Mouse (Mus musculus): ENCODE results near the gene Enox1. TPM values are rescaled to one million over a fixed set of nuclear protein-coding genes. Genes with fewer than 3 reads are reported as not detected.

Enox1 gene
- polyA plus RNA-seq, 1 experiment = not detected

GRCm38 (mm10) chr14:77600773-77601172, 444.2 kb downstream of the Enox1 start:
- Histone ChIP-seq H3K4me3 (ENCODE audit: insufficient read depth, low read length) (no peak overlapping the region), H3K27ac (ENCODE audit: insufficient read depth, low read depth, low read length) (peak overlapping the region; percentile 39; the same call in 1 of the 2 replicates), H3K4me1 (ENCODE audit: control insufficient read depth, insufficient read depth, low read length) (no peaks in the 10 kb centered on the region)
- no peak for TF ChIP-seq POLR2A (IDR thresholded peaks at IDR 0.05; ENCODE audit: borderline replicate concordance, low read depth, low read length)
- TF ChIP-seq CTCF (IDR thresholded peaks at IDR 0.05; ENCODE audit: low read depth, low read length) = no peak

GRCm38 (mm10) chr14:77601446-77601845, 444.9 kb downstream of the Enox1 start:
- Histone ChIP-seq H3K27ac (ENCODE audit: insufficient read depth, low read depth, low read length) (no peak overlapping the region), H3K4me3 (ENCODE audit: insufficient read depth, low read length) (no peak overlapping the region), H3K4me1 (ENCODE audit: control insufficient read depth, insufficient read depth, low read length) (no peaks in the 10 kb centered on the region)
- no peak for TF ChIP-seq POLR2A (IDR thresholded peaks at IDR 0.05; ENCODE audit: borderline replicate concordance, low read depth, low read length)
- TF ChIP-seq CTCF (IDR thresholded peaks at IDR 0.05; ENCODE audit: low read depth, low read length) = no peak

- Histone ChIP-seq H3K4me3 (ENCODE audit: insufficient read depth, low read length) (no peak overlapping the region), H3K4me1 (ENCODE audit: control insufficient read depth, insufficient read depth, low read length) (no peaks in the 10 kb centered on the region), H3K27ac (ENCODE audit: insufficient read depth, low read depth, low read length) (no peak overlapping the region)
- no peak for TF ChIP-seq POLR2A (IDR thresholded peaks at IDR 0.05; ENCODE audit: borderline replicate concordance, low read depth, low read length)
- TF ChIP-seq CTCF (IDR thresholded peaks at IDR 0.05; ENCODE audit: low read depth, low read length) = no peak
These were observed 451.7 kb downstream of the Enox1 start for GRCm38 (mm10) chr14:77608182-77608839.

DNA sequence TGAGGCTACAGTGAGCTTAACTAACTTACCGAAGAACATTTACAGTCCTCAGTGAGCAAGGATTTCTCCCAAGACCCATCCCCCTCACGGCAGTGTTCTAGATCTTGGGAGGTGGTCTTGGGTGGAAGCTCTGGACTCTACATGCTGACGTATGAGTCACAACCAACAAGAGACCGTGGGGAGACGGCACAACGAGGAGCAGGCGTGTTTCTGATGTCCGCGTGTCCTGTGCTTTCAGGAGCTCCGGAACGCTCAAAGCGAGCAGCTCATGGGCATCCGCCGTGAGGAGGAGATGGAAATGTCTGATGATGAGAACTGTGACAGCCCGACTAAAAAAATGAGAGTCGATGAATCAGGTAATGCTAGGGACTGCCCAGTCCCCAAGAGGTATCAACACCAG, 458.6 kb downstream of the Enox1 start:
- Histone ChIP-seq H3K27ac (ENCODE audit: insufficient read depth, low read depth, low read length) (no peak overlapping the region), H3K4me3 (ENCODE audit: insufficient read depth, low read length) (no peak overlapping the region), H3K4me1 (ENCODE audit: control insufficient read depth, insufficient read depth, low read length) (no peaks in the 10 kb centered on the region)
- TF ChIP-seq CTCF (IDR thresholded peaks at IDR 0.05; ENCODE audit: low read depth, low read length) (no peak), POLR2A (IDR thresholded peaks at IDR 0.05; ENCODE audit: borderline replicate concordance, low read depth, low read length) (no peak)

- TF ChIP-seq POLR2A (IDR thresholded peaks at IDR 0.05; ENCODE audit: borderline replicate concordance, low read depth, low read length) = no peak
- TF ChIP-seq CTCF (IDR thresholded peaks at IDR 0.05; ENCODE audit: low read depth, low read length) = no peak
- no peak overlapping the region for H3K27ac ChIP-seq (ENCODE audit: insufficient read depth, low read depth, low read length)
- no peaks in the 10 kb centered on the region for H3K4me1 ChIP-seq (ENCODE audit: control insufficient read depth, insufficient read depth, low read length)
- H3K4me3 ChIP-seq (ENCODE audit: insufficient read depth, low read length) = no peak overlapping the region
These were observed 460.7 kb downstream of the Enox1 start for GRCm38 (mm10) chr14:77617250-77617649.

DNA sequence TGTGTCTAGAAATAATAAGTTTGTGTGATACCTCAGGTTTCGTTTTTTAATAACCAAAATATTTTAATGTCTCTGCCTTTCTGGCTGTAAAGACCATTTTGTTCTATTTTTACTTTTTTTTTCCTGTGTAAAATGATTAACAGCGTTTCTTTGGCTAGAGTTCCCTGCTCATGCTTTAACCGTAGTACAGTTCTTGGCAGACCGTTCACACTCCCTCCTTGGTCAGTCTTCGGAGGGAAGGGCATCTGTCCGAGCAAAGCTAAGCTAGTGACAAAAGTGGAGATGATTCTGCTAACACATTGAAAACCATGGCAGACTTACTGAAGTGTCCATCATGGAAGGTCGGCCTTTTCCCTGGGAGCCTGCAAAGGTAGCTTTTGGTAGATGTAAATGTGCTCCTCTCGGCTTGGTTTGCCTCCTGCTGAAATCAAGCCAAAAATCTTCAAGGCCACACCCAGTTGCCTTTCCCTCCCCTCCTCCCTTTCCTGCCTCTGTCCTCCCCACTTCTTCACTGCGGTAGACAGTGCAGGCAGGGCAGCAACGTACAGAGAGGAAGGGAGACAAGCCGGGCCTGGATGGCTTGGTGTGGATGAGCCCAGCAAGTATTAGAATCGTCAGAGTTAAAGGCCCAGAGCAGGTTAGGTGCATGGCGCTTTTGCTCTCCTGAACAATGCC, 461.7 kb downstream of the Enox1 start:
- H3K27ac ChIP-seq (ENCODE audit: insufficient read depth, low read depth, low read length) = no peak overlapping the region

GRCm38 (mm10) chr14:77621473-77622264, 465.1 kb downstream of the Enox1 start:
- H3K4me3 ChIP-seq (ENCODE audit: insufficient read depth, low read length) = no peak overlapping the region
- H3K4me1 ChIP-seq (ENCODE audit: control insufficient read depth, insufficient read depth, low read length) = no peaks in the 10 kb centered on the region
- H3K27ac ChIP-seq (ENCODE audit: insufficient read depth, low read depth, low read length) = no peak overlapping the region
- TF ChIP-seq POLR2A (IDR thresholded peaks at IDR 0.05; ENCODE audit: borderline replicate concordance, low read depth, low read length) = no peak

More for the DNA sequence above, 461.7 kb downstream of the Enox1 start:
- no peak for TF ChIP-seq POLR2A (IDR thresholded peaks at IDR 0.05; ENCODE audit: borderline replicate concordance, low read depth, low read length)
- no peak overlapping the region for H3K4me3 ChIP-seq (ENCODE audit: insufficient read depth, low read length)
- H3K4me1 ChIP-seq (ENCODE audit: control insufficient read depth, insufficient read depth, low read length) = no peaks in the 10 kb centered on the region

DNA sequence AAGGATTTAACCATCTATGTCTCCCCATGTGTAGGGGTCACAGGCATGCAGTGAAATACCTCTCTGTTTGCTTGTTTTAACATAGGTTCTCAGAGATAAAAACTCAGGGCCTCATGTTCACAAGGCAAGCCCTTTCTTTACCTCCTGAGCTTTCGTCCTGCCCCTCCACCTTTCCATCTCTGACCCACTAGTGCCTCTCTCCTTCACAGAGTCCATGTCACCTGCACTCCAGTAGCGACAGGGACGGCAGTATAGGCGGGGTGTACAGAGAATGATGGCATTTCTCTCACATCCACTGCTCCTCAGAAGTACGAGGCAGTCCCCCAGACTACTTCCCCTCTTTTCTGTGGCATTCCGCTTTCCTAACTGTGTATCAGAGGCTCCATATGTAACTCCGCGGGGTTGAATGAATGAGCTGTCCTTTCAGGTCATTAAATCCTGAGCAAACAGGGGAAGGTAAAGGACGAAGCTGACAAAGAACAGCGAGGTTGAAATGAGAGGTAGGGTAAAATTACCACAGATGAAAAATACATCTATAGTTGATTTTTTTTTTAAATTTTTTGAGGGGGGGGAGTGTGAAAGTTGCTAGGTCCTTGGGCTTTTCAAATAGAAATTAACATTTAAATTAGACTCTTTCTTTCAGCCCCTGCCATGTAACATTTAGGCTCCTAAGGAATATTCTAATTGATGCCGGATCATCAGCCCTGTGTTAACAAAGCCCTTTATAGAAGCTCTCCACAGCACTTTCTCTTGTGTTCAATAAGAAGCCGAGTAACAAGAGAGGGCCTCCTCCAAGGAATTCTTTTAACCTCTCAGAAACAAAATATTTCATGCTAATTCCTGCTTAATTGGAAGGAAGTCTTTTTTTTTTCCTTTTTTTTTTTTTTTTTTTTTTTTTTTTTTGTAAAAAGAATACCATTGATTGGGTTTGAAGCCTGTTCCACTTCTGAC, 470.3 kb downstream of the Enox1 start:
- no peak overlapping the region for H3K27ac ChIP-seq (ENCODE audit: insufficient read depth, low read depth, low read length)
- no peak overlapping the region for H3K4me3 ChIP-seq (ENCODE audit: insufficient read depth, low read length)
- no peaks in the 10 kb centered on the region for H3K4me1 ChIP-seq (ENCODE audit: control insufficient read depth, insufficient read depth, low read length)
- no peak for TF ChIP-seq CTCF (IDR thresholded peaks at IDR 0.05; ENCODE audit: low read depth, low read length)
- no peak for TF ChIP-seq POLR2A (IDR thresholded peaks at IDR 0.05; ENCODE audit: borderline replicate concordance, low read depth, low read length)

- H3K4me3 ChIP-seq (ENCODE audit: insufficient read depth, low read length) = no peak overlapping the region
- TF ChIP-seq POLR2A (IDR thresholded peaks at IDR 0.05; ENCODE audit: borderline replicate concordance, low read depth, low read length) (no peak), CTCF (IDR thresholded peaks at IDR 0.05; ENCODE audit: low read depth, low read length) (no peak)
- H3K27ac ChIP-seq (ENCODE audit: insufficient read depth, low read depth, low read length) = no peak overlapping the region
- H3K4me1 ChIP-seq (ENCODE audit: control insufficient read depth, insufficient read depth, low read length) = no peaks in the 10 kb centered on the region
These were observed 476.1 kb downstream of the Enox1 start for GRCm38 (mm10) chr14:77632466-77633171.
